Mouse (Mus musculus) lung, postnatal 10 days (tissue): ENCODE measurements around the gene Gm30083.

Source experiments
- DNase-seq: peaks from one replicate; pipeline ENCODE4 v3.0.0; 2021

Gm30083 gene

GRCm38 (mm10) chr14:34015063-34015462, at the start of gene Gm30083:
Gm30083 (minus strand) TSS chr14:34015182.
- no peak for DNase-seq

GRCm38 (mm10) chr14:34052516-34052915, 37.5 kb upstream of the Gm30083 start, which contains the start of gene Antxrl:
Antxrl (plus strand) TSS chr14:34052707.
- DNase-seq = no peak

- DNase-seq = no peak
These were observed 35.3 kb upstream of the Gm30083 start for GRCm38 (mm10) chr14:34050101-34050779.

GRCm38 (mm10) chr14:34043341-34043740, 28.4 kb upstream of the Gm30083 start:
- no peak for DNase-seq

GRCm38 (mm10) chr14:34041241-34041640, 26.3 kb upstream of the Gm30083 start:
- DNase-seq = no peak

DNA sequence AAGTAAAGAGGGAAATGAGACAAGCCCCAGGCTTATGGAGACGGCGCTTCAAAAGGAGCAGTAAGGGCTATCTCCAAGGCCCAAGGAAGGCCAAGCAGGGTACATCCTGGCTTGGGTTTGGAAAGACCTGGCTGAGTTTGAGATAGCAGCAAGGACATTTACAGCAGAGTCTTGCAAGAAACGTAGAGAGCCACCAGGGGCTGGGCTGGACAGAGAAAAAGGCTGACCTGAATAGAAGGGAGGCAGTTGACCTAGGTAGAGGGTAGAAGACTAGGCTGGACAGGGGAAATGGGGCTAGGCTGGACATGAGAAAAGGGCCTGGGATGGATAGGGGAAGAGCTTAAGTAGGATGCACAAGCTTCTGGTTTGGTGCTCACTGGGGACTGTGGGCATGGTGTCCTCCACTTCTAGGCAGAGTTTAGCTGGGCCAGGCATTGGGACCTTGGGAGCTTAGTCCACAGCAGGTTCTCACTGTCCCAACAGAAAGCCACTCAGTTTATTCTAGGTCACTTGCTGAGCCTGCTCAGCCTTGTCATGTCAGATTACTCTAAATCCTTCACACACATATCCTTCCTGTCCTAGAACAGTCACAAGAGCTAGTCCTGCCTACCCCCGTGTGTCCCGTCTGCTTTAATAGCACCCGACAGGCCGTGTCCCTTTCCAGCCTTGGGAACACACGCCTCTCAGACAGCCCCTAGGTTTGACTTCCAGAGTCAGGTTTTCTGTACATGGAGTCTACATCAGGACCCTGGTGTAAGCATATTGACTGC, 19.0 kb upstream of the Gm30083 start:
- DNase-seq = no peak

- DNase-seq = no peak
These were observed 11.7 kb upstream of the Gm30083 start for GRCm38 (mm10) chr14:34026710-34027109.

DNA sequence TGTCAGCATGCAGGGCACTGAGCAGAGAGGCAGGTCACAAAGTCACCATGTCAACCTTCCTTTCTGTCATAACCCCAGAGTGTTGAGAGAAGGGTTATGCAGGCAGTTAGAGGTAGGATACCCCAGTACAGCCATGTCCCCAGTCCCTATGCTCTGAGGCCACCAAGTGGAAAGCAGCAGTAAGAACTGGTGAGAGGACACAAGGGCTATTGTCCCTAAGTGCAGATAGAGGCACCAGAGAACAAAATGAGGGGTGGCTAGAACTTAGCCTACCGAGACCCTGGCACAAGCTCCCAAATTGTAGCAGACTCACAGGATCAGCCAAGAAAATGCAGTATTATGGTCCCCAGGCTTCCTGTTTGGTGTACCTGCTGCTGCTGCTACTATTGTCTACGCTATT, 2.0 kb upstream of the Gm30083 start:
- no peak for DNase-seq

GRCm38 (mm10) chr14:34016381-34016780, 1.4 kb upstream of the Gm30083 start, which contains the start of gene Gm5460:
Gm5460 (plus strand) TSS chr14:34016758.
- no peak for DNase-seq

GRCm38 (mm10) chr14:34002358-34002757, 12.6 kb downstream of the Gm30083 start:
- DNase-seq = no peak

DNA sequence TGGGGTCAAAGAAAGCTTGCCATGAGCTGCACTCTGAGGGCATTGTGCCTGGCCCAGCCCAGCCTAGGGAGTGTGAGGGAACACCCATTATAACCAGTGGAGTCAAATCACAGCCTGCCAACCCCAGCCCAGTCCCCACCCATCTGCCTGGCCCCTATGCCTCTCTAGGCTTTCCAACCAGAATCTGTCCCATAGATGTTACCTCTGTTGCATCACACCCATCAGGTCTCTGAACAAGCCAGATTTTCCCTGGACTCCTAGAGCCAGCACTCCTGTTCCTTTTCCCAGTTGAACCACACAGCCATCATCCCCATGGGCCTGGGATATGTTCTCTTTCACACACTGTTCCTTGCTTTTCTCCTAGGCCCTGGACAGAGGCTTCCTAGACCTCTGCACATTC, 13.5 kb downstream of the Gm30083 start:
- DNase-seq = no peak

DNA sequence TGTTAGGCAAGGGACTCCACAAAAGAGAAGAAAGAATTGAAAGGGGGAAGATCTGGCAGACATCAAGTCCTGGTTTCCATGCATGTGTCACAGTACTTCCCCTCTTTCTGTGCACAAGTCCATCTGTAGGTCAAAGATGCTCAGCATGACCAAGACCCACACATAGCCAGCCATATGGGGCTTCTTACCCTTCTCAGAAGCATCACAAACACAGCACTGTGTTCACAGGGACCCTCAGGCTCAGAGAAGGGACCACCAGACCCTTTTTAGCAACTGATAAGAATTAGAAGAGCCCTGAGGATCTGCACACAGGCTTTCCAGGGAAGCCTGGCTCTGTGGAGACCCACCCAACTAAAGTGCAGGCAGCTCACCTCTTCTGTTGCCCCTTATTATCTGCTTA, 14.9 kb downstream of the Gm30083 start:
- DNase-seq = no peak

DNA sequence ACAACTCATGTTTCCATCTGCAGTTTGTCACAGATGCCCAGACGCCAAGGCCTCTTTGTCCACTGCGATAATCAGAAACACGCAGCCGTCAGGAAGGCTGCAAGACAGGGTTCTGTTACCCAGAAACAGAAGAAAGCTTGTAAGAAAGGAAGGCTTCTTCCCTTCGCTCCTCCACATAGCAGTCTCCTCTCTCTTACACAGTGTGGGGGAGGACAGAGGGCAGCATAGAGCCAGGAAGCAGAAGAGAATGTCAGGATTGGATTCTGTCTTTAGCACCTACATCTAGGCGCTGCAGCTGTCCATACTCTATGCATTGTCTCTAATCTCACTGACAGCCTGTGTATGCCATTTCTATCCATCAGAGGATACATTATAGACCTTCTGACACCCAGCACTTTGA, 17.6 kb downstream of the Gm30083 start:
- no peak for DNase-seq

DNA sequence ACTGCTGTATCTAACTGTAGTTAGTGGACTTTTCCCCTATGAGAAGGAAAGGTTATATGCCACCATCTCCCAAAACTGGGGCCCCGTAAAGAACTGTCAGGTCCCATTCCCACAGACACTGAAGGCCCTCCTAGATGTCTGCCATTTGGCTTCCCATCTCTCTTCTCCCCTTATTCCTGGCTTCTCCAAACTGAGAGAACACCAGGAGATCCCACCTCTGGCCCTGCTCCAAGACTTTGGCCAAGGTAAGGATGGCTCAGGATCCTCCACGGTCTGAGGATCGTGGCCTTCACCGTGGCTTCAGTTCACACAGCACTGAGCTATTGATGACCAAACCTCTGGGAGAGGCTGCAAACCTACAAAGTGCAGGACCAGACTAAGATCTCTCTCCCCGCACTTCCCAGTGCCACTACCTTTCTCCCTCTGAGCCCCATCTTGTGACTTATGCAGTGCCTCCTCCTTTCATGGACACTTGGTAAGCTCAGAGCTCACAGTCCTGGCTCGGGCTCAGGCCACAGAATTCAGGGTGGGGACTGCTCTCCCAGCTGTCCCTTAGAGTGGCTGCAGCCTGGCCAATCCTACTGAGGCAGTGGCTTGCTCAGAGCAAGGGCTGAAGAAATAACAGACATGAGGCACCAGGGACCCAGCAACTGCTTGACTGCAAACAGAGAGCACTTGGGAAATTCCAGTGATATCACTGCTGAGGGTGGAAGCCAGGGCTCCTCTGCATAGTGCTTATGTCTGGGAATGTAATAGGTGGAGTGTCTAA, 21.3 kb downstream of the Gm30083 start:
- peak; percentile 6 for DNase-seq

GRCm38 (mm10) chr14:33993051-33993450, 21.9 kb downstream of the Gm30083 start:
- DNase-seq = no peak

- DNase-seq = no peak
These were observed 23.0 kb downstream of the Gm30083 start for GRCm38 (mm10) chr14:33991971-33992370.

DNA sequence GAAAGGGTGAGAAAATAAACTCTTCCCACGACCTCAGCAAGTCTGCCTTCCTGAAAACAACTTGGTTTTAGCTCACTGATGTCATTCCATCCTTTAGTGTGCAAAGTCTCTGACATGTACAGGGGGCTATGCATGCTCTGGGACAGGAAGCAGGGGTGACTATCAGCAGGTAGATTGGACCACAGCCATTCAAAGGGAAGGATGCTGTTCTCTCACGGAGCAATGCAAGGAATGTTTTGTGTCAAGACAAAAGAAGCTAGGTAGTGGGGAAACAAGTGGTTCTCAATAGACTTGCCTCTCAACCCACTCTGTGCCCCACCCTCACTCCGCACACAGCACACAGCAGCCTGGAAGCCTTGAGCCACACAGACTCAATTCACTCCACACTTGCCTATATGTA, 25.8 kb downstream of the Gm30083 start:
- DNase-seq = no peak

DNA sequence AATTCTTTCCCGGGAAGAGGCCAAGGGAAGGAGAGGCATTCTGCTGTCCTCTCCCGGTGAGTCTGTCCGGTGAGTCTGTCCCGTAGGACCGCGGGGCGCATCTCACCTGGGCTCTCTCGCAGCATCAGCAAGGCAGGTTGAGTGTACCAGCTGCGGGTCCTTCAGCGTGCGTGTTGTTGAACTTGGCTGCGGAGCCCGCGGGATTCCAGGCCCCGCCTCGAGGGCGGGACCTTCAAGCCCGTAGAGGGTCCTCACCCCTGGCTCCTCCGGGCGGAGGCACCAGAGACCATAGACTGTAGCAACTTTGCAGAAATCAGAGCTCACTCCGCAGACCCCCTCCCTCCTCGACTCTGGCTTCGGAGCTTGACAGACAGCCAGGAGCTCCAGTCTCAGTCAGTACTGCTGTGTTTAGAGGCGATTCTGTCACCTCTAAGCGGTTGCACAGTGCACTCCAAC, 36.4 kb downstream of the Gm30083 start, which contains the start of gene Zfp488:
Zfp488 (minus strand) TSS at position 161 of the 456 bp plus-strand sequence.
- peak; percentile 20 for DNase-seq

GRCm38 (mm10) chr14:33977748-33978147, 37.2 kb downstream of the Gm30083 start:
- no peak for DNase-seq

DNA sequence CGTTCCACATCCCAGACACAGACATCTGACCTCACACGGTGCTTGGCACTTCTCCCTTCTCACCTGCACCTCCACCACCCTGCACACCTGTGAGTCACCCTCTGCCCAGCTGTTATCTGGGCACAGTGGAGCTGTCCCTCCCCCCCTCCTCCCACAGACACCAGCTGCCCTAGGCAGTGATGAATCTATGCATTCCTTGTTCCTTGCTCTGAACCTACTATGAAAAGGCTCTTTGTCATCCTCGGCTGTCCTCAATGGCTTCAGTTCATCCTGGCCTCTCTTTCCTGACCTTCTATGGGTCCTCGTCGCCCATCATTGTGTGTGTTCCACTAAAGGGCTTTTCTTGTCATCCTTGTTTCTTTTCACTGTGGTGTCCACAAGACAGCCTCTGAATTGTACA, 40.2 kb downstream of the Gm30083 start:
- DNase-seq = no peak

DNA sequence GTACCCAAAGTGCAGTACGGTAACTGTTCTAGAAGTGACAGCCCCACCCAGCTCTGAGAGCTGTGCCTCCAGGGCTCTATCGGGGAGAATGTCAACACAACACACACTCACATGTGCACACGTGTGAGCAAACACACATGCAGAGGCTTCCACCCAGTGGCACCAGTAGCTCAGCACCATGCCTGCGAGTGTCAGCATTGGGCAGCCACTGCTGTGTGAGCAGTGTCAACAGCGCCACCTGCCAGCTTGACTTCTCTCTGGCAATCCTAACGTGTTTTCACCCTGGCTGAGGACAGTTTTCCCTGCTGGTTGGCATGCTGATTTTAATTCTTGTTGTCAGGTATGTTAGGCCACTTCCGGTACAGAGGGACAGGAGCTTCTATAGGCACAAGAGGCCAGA, 42.3 kb downstream of the Gm30083 start:
- no peak for DNase-seq

- no peak for DNase-seq
These were observed 49.3 kb downstream of the Gm30083 start for GRCm38 (mm10) chr14:33965675-33966074.

- DNase-seq = peak; percentile 63
These were observed 55.6 kb downstream of the Gm30083 start for GRCm38 (mm10) chr14:33959341-33959740.
